Mouse (Mus musculus) brain, adult 2 months (tissue): ENCODE results near the gene Cdkn2d.

Experiments
- DNase-seq: peaks from one replicate; pipeline ENCODE4 v3.0.0; 2011; ENCODE audit warnings: low read depth, low spot score

Gene Cdkn2d

DNA sequence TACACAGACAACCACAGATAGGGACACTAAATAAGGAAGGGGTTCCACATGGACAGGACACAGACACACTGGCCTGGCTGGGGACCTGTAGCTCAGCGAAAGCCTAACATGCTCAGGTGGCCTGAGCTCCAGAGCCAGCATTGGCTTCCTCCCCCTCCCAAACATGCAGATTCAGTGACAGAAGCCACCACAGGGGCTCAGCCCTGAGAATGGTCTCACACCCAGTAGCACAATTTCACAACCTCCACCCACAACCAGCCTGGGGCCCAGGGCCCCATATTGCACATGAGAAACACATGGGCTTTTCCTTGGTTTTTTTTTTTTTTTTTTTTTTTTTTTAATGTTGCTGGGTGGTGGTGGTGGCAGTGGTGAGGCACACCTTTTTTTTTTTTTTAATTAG, 44.9 kb downstream of the Cdkn2d start:
- DNase-seq, result no peak

GRCm38 (mm10) chr9:21245113-21245487, 46.1 kb downstream of the Cdkn2d start:
- DNase-seq, result no peak

GRCm38 (mm10) chr9:21244428-21245112, 46.6 kb downstream of the Cdkn2d start:
- DNase-seq, result peak; percentile 87

DNA sequence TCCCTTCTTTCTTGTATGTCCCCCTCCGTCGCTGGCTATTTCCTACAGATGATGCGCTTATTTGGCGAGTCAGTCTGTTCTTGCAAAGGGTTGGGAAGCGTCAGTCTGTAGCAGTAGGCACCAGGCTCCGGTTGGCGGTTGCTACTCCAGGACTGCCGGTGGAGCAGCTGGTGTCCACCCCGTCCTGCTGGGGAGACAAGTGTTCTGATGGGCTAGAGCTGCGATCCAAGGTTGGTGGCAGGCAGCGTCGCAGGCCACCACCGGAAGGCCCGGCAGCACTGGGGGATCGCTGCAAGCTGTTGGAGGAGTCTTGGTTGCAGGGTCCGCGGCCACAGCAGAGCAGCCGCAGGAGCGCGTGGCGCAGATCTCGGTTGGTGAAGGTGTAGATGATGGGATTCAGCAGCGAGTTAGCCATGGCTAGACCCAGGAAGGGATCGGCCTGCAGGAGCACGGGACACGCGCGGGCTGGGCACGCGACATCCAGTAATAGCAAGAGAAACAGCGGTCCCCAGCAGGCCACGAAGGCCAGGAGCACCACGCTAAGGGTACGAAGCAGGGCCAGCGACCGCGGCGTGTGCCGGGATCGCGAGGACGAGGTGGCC, 47.3 kb downstream of the Cdkn2d start:
- DNase-seq, result peak; percentile 95

- peak; percentile 97 for DNase-seq
Observed at GRCm38 (mm10) chr9:21241343-21241742, 49.9 kb downstream of the Cdkn2d start.

DNA sequence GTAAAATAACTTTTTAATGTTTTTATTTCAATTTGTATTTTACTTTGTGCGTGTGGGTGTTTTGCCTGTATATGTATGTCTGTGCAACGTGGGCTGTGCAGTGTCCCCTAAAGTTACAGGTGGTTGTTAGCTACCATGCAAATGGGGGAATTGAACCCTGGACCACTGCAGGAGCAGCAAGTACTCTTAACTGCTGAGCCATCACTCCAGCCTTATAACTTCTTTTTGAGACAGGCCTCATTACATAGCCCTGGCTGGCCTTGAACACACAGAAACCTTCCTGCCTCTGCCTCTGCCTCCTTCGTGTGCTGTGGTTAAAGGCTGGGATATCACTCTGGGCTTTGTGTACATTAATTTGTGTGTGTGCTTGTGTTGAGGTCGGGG, 51.8 kb downstream of the Cdkn2d start:
- no peak for DNase-seq

DNA sequence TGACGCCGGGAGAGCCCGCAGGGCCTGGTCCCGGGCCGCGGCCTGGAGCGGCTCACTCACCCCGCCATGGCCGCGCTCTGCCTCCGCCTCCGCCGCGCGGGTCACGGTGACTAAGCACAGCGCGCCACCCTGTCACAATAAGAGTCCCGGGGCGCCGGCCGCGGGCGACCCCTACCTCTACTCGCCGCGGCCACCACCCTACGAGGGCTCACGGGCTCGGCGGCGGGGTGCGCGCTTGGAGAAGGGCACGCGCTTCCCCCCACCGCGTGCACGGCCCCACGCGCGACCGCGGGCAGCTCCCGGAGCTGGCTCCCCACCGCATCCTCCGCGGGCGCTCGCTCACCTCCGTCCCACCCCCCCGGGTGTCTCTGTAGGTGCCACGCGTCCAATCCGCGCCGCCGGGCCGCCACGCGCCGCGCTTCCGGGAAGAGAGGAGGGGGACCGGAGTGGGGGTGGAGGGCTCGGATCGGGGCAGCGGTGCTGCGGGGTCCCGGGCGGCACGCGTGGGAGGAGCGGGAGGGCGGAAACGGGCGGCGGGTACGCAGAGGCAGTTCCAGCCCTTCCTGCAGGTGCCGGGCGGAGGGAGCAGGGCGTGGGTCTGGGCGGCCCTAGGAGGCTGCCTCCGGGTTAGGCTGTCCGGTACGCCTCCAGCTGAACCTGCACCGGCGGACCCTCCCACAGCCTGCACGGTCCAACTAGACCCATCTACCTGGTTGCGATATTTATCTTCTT, 52.3 kb downstream of the Cdkn2d start, which contains the start of gene Keap1:
Gene Keap1, minus strand, starts transcription at position 629 of the 732 bp plus-strand sequence.
- DNase-seq, result peak; percentile 84
